Mouse (Mus musculus): ENCODE results near the gene Cdadc1.

DNA sequence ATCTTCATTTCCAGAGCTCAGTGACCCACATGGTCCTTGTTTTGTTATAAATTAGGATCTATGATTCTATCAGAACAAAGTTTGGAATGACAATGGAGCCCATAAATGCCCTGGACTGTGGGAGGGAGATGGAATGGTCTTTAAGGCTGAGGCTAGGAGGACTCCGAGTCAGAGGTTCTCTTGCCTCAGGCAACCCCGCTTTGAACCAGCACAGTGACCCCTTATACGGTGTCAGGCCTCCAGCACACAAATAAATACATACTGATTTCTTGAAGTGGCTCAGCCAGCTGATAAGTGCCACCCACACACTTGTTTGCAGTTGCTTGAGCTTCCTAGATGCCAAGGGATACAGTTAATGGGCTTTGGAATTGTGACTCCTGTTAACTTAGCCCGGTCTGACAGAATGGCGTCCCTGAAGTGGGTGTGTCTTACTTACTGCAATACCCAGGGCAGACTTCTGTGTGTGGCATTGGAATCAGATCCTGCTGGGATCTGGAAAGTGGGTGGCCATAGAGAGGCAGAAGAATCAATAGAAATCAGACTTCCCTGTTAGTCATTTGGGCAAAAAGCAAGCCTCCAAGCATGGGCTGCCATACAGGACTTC is 35.6 kb upstream of the Cdadc1 start:
- no peak for TF ChIP-seq POU5F1 (IDR thresholded peaks at IDR 0.05; ENCODE audit: borderline replicate concordance, low read length)
- TF ChIP-seq CTCF (conservative IDR thresholded peaks at IDR 0.05; ENCODE audit: low read length): no peak
